Mouse (Mus musculus) gastrocnemius, adult 8-10 months (tissue): ENCODE data around the gene Gm20388. TPM values are rescaled to one million over a fixed set of nuclear protein-coding genes. Genes with fewer than 3 reads are reported as not detected.

ENCODE experiments used
- DNase-seq, 2 experiments: peaks; one replicate each; pipeline ENCODE4 v3.0.0; 2022; ENCODE audit warnings: low spot score in 2 of 2
- total RNA-seq, 4 experiments: library from RNA; stranded (reverse); gene quantifications; 2 replicates each; pipeline ENCODE4 v1.2.4; 2022

Gm20388 gene
- total RNA-seq, 4 experiments from 2014 or later = 4.4 to 20.0 (median 7.9) TPM; not detected in 1

DNA sequence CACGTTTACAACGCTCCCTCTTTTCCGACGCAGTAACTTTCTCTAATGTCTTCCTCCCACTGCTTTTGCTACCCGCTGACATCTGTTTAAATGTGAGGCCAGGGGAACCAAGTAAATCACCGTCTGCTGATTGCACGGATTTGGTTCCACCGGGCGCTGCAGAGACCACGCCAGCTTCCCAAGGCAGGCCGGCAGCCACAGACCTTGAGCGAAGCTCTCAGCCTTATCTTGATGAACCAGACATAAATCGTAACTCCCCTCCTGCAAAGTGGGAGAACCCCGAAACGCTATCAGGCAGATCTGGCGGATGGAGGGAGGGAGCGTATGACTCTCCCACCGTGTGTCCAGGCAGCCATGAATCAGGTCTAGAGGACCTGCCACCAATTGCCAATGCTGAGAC, 1113.1 kb downstream of the Gm20388 start:
- no peak for DNase-seq

DNA sequence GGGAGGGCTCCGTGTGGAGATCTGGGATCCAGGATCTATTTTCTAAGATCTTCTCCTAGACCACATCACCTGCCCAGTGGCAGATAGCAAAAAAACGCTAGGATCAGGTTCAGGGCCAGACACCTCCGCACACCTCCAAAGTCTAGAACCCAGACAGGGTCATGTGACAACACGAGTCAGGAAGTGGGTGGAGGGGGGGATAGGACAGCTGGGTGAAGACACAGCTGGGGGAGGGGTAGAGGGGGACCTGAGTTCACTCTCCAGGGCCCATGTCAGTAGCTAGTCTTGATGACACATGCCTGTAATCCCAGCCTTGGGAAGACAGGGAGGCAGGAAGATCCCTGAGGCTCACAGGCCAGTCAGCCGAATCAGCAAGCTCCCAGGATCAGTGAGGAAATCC, 1114.8 kb downstream of the Gm20388 start:
- no peak for DNase-seq

DNA sequence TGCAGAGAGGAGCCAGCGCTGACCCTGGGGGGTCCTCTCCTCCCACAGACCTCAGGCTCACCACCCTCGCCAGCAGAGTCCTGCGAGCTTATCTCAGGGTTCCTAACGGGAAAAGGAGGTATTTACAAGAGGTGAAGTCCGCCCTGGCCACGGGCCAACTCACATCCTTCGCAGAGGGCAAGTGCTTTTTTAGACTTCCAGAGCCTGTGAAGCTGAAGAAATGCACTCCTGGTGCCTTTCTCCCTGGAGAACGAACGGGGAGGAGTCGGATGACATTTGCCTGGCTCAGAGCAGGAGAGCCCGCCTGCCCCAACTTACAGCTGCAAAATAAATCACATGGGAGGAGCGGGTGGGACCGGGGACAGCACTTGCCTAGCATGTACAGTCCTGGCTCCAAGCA, 1117.1 kb downstream of the Gm20388 start:
- peak in 1 of 2 experiments; percentile 33 for DNase-seq

DNA sequence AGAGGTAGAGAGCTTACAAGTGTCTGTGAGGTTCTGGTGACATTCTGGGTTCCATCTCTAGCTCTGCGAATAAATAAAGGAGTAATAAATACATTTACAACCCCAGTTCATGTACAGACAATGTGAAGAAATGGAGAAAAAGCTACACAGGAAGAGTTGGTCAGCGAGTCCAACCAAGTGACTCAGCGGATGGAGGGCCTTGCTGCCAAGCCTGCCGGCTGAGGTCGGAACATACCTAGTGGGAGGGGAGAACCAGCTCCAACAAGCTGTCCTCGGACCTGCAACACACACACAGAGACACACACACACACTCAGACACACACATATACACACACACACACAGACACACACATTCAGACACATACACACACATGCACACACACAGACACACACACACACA, 1118.4 kb downstream of the Gm20388 start:
- DNase-seq = no peak

DNA sequence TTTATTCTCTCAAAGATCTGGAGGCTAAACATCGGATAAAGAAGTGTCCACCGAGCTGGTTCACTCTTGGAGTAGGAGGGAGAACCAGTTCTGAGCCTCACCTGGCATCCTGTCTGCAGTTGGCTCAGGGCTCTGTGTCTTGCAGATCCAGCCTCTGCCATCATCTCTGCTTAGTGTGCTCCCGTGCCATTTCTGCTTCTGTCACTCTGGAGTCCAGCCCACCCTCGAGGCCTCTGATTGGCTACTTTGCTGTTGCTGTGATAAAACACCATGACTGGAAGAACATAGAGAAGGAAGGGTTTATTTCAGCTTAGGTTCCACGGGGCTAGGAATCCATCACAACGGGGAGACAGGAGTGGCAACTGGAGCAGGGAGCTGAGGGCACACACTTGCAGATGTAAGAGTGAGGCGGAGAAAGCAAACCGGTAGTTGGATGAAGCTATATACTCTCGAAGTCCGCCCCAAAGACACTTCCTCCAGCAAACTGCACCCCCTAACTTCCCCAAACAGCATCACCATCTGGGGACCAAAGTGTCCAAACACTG, 1119.9 kb downstream of the Gm20388 start:
- DNase-seq = no peak

DNA sequence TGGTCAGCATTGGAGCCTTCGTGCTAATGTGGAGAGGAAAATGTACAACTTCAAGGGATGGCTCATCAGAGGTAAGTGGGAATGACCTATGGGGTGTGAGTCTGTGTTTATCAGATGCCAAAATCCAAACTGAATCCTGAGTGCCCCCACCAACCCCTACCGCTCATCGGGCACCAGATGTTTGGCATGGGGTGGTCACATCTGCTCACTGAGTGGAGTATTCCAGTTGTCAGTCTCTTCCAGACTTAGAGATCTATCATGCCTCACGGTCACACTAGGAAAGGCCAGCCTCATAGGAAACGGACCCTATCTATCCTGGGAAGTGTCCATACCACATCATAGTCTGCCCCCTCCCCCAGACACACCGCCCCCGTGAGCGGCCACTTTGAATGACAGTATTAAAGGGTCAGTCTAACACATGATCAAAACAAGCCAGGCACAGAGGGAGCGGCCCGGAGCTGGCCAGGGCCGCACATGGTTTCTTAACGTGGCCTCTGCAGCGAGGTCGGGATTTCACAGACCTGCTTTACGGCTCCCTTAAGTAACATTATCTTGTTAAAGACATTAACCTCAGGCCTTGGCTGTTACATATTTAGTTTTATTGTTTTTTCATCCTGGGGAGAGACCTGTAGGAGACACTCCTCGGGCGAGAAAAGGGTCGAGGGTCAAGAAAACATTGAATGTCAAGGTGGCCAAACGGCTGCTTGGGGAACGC, 1122.8 kb downstream of the Gm20388 start:
- no peak for DNase-seq

DNA sequence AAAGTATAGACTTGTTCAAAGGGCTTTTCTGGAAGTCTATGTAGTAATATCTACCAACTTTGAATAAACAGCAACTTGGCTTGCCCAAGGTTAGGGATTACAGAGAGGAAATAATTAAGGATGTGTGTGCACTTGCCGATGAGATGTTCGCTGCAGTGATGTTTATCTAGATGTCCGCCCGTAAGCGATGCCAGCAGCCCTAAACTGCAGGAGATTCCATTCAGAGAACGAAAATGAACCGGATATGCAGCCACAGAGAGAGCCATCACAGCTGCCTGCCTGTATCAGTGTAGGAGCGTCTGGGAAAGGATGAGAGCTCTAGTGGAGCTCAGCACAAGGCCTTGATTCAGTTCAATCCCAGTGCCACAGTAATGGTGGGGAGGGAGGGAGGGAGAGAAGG, 1125.0 kb downstream of the Gm20388 start:
- DNase-seq = no peak

DNA sequence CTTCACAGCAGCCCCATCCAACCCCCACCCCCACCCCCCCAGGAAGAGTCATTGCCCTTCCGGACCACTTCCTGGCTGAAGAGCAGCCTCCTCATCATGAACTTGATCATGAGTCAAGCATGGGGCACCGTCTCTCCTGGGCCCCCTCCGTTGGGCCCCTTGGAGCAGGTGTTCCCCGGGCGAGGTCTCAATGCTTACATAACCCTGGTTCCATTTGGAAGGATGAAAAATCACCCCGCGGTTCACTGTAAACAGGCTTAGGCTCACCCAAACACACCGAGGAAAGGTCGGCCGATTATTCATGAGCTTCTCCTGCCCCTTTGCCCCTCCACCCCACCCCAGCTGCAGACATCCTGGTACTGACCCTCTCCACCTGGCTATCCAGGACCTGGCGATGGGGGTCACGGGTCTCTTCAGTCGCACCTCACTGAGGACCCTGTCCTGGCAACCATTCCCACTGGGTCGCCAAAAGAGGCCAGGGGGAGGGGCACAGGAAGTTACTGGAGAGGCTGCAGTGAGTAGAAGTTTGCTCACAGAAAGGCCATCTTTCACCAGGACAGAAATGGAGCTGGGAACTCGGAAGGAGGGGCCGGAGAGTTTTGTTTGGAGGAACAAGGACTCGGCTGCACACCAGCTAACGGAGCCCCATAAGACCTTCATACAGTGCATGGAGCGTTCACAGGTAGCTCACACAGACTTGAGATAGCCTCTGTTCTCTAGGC, 1133.2 kb downstream of the Gm20388 start:
- DNase-seq = no peak

DNA sequence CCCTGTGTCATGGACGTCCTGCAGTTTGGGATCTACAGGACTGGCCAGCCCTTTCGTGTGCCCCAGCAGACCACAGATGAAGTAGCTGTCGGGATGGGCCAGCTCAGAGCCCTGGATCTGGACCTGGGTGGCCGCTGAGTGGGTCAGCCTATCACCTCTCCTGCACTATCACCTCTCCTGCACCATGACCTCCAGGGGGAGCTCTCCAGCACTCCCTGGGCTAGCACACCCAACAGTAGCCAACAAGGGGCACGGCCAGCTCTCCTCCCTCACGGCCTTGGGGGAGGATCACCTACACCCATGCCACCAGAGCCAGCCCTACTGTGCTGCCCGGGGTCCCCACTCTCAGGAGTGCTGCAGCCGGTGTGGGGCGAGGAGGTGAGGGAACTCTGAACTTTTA, 1136.8 kb downstream of the Gm20388 start:
- DNase-seq = no peak

DNA sequence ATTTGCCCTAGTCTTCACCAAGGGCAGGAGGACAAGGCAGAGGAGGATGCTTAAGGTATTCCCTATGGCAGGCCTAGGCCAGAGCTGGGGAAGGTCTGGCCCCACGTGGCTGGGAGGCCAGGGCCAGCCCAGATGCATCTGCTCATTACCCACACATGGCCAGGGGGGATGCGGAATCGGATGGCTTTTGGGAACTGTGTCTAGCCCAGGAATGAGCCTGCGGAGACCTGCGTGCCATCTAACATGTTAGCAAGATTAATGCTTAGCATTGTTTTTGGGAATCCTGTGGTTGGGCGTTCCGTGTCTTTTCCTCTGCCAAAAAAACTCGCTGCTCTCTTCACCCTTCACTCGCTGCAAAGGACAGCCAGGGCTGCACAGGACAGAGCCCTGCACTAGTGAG, 1147.4 kb downstream of the Gm20388 start:
- DNase-seq = no peak

DNA sequence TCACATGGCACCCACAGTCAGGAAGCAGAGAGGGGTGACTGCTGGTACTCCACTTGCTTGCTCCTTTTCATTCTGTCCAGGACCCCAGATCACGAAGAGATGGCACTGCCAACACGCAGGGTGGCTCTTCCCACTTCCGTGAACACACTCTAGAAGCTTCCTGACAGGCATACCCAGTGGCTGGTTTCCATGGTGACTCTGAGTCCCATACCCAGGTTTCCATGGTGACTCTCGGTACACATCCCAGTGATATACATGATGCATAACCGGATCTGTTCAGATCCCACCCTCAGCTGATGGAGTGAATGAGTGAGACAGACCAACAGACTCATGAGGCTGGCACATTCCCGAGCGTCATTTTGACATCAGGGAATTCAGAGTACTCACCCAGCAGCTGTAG, 1148.5 kb downstream of the Gm20388 start:
- DNase-seq = no peak

DNA sequence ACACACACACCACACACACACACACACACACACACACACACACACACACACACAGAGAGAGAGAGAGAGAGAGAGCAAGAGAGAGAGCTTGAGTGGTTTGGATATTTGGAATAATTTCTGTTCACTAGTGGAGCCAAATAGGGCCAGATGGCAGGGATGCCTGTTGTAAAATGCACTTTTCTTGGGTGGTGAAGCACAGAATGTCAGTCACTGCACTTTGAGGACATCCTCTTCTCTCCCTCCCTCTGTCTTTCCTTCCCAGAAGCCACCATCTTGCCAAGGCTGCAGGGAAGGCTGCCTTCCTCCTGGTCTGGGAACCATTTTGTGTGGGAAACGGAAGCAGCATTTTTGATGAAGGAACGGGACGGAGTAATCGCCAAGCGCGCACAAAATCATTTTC, 1151.9 kb downstream of the Gm20388 start:
- DNase-seq = no peak

DNA sequence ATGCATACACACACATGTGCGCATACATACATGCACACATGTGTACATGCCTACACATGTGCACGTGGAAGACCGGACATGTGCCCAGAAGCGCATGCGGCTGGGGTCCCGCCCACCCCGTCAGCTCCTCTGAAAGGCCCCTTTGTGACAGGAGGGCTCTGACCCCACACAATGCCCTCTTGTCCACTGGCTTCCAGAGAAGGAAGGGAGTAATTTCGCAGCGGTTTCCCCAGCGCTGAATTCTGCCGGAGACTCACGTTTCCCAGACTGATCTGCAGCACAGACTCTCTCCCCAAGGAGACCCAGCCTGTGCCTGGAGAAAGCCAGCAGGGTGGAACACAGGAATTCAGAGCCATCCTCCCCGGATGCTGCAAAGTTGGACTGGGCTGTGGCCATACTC, 1153.0 kb downstream of the Gm20388 start:
- DNase-seq = no peak

DNA sequence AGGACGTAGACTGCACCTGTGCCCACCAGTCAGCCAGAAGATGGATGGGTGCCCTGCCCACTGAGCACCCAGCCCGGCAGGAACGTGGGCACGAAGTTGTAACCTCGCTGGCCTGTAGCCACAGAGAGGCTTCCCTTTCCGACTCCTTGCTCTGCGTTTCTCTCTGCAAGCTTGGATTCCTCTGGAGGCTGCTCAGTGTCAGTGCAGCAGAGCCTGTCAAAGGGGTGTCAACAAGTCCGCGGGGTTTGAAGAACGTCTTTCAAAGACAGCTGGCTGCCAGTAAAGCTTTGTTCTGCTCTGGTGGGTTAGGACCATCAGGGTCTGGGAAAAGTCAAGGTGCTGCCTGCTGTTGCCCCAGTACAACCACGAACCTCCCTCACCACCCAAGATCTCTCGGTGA, 1160.8 kb downstream of the Gm20388 start:
- DNase-seq = no peak

DNA sequence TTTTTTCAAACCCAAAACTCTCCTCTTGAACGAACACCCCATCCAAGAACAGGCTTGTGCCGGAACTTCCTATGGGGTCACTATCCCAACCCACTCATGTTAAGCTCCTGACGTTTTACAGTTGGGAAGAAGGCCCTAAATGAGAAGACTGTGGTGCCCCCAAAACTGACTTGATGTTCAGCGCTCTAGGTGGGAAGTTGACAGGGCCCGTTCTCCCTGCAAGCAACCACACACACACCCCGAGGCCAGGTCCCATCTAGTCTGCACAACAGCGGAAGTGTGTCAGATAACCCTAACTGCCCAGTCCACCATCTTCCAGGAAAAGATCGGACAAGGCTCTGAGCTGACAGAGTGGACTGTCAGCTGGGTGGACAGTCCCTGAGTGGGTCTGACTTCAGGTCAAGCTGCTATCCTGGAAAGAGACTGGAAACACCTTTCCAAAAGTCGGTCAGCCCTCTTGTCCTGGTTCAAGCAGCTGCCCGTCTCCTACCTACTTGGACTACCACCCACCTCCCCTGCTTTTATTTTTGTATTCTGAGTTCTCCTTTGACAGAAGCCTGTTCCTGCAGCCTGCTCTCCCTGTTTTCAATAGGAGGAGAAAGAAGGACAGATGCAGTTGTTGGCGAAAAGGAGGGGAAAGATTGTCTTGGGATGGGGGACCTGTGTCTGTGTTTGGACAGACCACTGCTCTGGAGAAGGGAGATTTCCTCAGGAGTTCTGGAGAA, 1161.9 kb downstream of the Gm20388 start:
- no peak for DNase-seq

DNA sequence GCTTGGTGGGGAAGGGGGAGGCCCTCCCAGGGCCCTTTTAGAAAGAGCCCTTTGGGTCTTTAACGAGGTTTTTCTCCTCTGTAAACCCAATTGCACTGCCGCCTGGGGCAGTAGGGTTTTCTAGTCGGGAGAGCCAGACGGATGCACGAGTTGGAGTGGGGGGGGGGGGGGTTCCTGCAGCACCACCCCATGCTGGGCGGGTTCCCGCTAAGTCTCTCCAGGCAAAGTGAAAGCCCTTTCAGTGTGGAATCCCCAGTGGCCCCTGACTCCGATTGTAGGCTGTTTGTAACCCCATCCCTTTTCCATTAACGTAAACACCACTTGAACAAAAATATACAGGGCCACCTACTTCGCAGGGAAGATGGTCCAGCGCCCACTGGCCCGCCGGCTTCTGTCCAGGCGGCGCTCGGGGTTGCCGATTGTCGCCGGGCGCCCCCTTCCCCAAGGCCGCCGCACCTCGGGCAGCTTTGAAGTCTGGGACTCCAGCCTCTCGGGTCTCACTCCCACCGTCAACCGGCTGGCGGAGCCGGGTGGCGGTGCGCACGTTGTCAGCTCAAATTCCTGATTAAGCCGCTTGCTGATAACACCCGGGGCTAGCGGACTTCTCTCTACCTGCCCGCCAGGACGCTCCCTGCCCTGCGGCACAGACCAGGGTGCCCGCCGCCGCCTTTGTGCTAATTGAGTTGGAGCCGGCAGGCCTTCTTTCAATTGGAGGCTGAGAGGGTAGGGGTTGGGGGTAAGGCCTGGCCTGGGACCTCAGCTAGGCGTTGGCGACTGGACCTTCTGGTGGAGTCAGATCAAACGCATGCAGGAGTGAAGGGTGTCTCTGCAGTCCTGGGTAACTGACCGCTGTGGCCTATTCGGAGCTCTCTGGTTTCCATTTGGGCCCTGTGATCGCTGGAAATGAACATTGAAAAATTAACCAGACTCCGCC, 1162.8 kb downstream of the Gm20388 start:
- no peak for DNase-seq

DNA sequence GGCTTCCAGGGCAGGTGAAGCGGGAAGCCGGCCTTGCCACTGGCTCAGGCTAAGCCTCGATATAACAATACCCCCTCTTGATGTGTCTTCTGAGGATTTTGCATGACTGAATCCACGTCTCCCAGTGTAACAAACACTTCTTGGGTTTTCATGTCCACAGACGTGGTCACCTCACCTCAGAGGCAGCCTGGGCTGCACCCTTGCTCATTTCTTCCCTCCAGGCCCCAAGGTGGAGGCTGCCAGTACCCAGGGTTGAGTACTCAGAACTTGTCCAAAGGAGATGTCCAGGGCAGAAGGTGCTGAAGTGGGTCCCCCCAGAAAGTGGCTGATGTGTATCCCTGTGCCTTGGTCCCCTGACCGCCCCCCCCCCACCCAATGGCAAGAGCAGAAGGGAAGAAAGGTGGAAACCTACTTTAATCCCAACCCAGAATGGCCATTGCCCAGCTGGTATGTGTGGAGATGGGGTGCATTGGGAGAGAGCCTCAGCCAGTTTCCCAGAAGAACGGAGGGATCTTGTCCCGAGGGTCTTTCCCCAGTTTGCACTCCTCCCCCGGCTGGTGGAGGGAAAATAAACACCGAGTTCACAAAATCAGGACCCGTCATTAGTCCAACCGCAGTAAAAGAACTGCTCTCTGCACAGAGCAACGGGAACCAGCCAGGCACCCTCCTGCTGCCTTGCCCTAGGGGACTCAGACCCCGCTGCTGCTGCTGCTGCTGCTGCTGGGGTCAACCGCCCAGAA, 1163.6 kb downstream of the Gm20388 start:
- no peak for DNase-seq

DNA sequence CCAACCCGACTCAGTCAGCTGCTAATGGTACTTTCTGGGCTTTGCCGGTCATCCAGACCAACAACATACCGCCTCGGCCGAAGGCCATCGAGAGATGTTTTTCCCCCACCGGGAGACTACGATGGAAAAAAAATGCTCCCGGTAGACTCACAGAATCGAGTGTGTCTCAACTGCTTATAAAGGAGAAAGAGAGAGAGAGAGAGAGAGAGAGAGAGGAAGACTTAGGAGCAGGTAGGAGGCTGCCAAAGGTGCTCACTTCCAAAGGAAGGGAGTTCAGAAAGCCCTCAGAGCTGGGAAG, 1164.2 kb downstream of the Gm20388 start:
- no peak for DNase-seq

DNA sequence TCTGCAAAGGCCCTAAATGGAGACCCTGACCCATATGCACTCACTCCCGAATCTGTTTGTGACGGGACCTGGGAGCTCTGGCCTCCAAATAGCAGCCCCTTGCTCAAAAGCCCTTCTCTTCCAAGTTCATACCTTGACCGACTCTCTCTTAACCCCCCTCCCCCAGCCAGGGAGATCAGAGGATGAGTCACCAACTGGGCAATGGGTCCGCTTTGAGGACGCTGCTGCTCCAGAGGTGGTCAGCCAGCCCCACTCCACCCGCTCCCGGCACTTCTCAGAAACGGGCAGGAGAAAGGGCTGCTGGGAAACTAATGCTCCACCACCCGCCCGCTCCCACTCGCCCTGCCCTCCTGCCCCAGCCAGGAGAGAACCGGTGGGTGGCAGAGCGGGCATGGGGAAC, 1165.3 kb downstream of the Gm20388 start:
- no peak for DNase-seq

DNA sequence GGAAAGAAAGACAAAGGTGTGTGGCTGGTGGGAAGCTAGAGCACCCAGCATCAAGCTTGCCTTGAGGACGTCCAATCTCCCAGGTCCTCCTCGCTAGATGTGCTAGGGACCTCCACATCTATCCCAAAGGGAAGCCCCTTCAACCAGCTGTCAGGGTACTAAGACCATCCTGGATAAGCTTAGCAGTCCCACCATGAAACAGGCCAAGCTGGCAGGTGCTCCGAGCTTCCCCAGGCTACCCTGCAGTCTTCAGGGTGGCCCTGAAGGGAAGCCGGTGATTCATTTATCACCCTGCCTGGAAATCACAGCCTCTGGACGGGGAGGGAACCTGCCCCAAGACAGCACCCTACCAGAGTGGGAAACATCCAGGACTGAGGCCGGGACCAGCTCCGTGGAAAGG, 1165.9 kb downstream of the Gm20388 start:
- no peak for DNase-seq

DNA sequence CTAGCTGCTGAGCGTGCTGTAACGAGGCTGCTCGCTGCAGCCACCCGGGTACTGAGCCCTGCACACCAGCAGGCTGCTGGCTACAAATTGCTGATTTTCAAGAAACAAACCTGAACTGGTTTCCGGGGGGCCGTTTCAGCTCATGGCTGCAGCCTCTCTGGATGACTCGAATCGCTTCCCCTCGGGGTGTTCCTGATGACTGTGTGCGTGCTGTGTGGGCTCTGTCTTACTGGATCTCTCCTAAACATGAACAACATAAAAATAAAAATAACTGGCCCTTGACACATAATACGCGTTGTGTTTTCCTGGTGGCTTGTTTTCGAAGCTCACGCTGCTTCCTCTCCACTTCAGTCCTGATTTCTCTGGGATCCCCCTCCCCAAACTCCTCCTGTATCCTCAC, 1168.1 kb downstream of the Gm20388 start:
- DNase-seq = no peak
